Mouse (Mus musculus) liver, embryonic 11.5 days (tissue): ENCODE data around the gene Cyp4f17. TPM values are rescaled to one million over a fixed set of nuclear protein-coding genes. Genes with fewer than 3 reads are reported as not detected.

ENCODE experiments used
- ATAC-seq: fragments of 200-750 bp; cut with Nextera tagmentation; replicated peaks from 2 replicates; pipeline ENCODE4 v1.8.0; 2017; ENCODE audit warnings: moderate number of reproducible peaks, mild to moderate bottlenecking, moderate TSS enrichment, moderate library complexity; ENCODE audit not compliant: low FRiP score
- DNase-seq: peaks from one replicate; pipeline ENCODE4 v3.0.0-alpha.2; 2017; ENCODE audit warnings: low spot score
- H3K27ac ChIP-seq: fragments of 300-500 bp; sonication (generic); 2 replicates; pipeline ENCODE4 v1.5.1; 2014; ENCODE audit warnings: mild to moderate bottlenecking, low read depth, low read length, control low read depth
- H3K27me3 ChIP-seq: fragments of 300-500 bp; sonication (generic); replicated peaks from 2 replicates; pipeline ENCODE4 v1.6.1; 2014; ENCODE audit warnings: low read length, mixed read lengths; ENCODE audit not compliant: control insufficient read depth, insufficient read depth
- H3K36me3 ChIP-seq: fragments of 300-500 bp; sonication (generic); 2 replicates; pipeline ENCODE4 v1.6.1; 2014; ENCODE audit warnings: mild to moderate bottlenecking, low read length, moderate library complexity, mixed read lengths; ENCODE audit not compliant: control insufficient read depth, insufficient read depth
- H3K4me1 ChIP-seq: fragments of 300-500 bp; sonication (generic); replicated peaks from 2 replicates; pipeline ENCODE4 v1.6.1; 2014; ENCODE audit warnings: low read length, mixed read lengths; ENCODE audit not compliant: control insufficient read depth, insufficient read depth
- H3K4me2 ChIP-seq: fragments of 300-500 bp; sonication (generic); 2 replicates; pipeline ENCODE4 v1.6.1; 2014; ENCODE audit warnings: mild to moderate bottlenecking, control low read depth, moderate library complexity
- H3K4me3 ChIP-seq: fragments of 300-500 bp; sonication (generic); 2 replicates; pipeline ENCODE4 v1.5.1; 2014; ENCODE audit warnings: low read depth, low read length, control low read depth
- H3K9ac ChIP-seq: fragments of 300-500 bp; sonication (generic); 2 replicates; pipeline ENCODE4 v1.6.1; 2014; ENCODE audit warnings: low read depth, low read length, control low read depth
- H3K9me3 ChIP-seq: fragments of 300-500 bp; sonication (generic); 2 replicates; pipeline ENCODE4 v1.6.1; 2016; ENCODE audit warnings: low read length, inconsistent platforms, mixed read lengths; ENCODE audit not compliant: control insufficient read depth
- WGBS: fragments of 180-500 bp; shearing (Covaris S2); extraction: QIAGEN DNeasy Blood & Tissue Kit; methylation state at CpG from one replicate; pipeline ENCODE4 v1.1.7; 2014; 5-methylcytosine and 5-hydroxymethylcytosine counted together
- polyA plus RNA-seq: library from polyadenylated mRNA; unstranded; fragments of >200 nt; fragmentation: Nextera tagmentation; extraction: Ambion mirVana; gene quantifications from 2 replicates; pipeline ENCODE4 v1.2.1, GENCODE M21; 2014

The Cyp4f17 gene
- 1.5 and 2.2 TPM in 2 replicates for polyA plus RNA-seq

DNA sequence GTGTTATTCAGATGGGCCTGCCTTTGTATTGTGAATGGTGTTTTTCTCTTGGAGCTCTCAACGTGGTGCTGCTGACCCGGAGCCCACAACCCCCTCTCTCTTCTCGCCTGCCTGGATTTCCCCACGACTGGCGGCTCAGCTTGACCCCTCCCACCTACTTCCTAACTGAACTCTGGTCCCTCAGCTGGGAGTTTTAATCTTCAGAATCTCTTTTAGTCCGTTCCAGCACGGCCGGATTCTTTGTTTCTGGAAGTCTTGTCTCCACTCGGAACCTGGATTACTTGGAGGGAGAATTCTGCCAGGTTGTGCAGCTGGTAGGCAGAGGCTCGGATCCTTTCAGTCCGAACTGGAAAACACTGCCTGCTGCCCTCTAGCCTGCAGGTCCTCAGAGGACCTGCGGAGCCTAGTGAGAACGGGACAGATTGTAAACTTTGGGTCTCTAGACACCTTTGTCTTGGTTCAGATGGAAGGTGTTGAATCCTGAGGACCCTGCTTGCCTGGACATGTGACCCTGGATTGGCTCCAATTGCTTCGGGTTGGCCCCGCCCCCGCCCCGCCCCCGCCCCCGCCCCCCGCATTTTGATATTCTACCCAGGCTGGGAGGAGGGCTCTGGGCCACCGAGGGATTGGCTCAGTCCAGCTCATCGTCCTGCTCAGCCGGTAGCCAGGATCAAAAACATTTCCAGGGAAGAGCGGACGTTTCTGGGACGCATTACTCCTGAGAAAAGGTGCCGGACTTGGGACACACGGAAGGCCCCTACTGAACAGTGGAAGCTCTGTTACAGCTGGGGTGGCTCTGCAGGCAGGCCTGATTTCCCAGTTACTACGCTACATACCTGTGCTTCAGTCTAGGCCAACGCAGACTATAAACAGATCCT lies at the start of gene Cyp4f17:
Gene Cyp4f17, plus strand, starts transcription at position 200 of the 878 bp plus-strand sequence.
- Histone ChIP-seq H3K36me3 (no peaks in the 10 kb centered on the region), H3K4me2 (peak within 1 kb of the TSS; percentile 91), H3K27me3 (no peaks in the 10 kb centered on the region), H3K27ac (no peak within 1 kb of the TSS; the same call in 1 of the 2 replicates), H3K9me3 (no peaks in the 10 kb centered on the region), H3K4me3 (peak within 1 kb of the TSS; percentile 55), H3K9ac (peak within 1 kb of the TSS; percentile 27), H3K4me1 (no peaks in the 10 kb centered on the region; the same call in none of the 2 replicates)
- ATAC-seq (peak; percentile 76), DNase-seq (peak; percentile 75)
- 3% methylated on average over 30 of the region's 30 CpGs for WGBS

DNA sequence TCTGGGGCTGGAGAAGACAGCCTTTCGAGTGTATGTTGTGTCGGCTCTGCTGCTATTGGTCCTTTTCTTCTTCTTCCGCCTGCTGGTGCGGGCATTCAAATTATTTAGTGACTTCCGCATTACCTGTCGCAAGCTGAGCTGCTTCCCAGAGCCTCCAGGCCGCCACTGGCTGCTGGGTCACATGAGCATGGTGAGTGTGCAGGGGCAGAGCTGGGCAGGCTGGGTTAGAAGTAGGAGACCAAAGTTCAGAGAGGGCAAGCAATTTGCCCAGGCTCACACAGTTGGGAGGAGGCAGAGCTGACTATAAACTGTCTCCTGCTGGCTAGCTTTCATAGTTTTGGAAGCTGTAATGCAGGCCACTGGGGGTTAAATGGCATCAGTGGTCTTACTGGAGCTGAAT lies 37.4 kb upstream of the Cyp4f17 start:
- H3K9ac ChIP-seq = no peak overlapping the region
- no peak for ATAC-seq
- H3K4me2 ChIP-seq = no peak overlapping the region
- no peak for DNase-seq
- 58% methylated on average over 7 of the region's 7 CpGs for WGBS
- H3K27me3 ChIP-seq = peaks cover 4% of the 10 kb centered on the region
- no peak overlapping the region for H3K27ac ChIP-seq
- H3K4me1 ChIP-seq = no peaks in the 10 kb centered on the region
- H3K9me3 ChIP-seq = no peaks in the 10 kb centered on the region
- H3K36me3 ChIP-seq = no peaks in the 10 kb centered on the region
- no peak overlapping the region for H3K4me3 ChIP-seq

DNA sequence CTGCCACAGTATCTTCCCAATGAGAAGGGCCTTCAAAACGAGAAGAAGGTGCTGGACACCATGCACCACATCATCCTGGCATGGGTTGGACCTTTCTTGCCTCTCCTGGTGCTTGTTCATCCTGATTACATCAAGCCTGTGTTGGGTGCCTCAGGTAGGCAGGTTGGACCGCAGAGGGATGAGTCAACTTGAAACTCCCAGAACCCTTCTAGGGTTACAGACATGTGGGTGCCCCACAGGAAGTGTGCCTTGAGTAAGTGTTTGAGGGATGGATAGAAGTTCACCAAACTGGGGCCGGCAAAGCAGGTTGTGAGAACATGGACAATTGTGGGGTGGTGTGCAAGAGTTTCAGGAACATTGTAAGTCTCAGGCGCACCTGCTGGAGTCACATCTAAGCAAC lies 35.1 kb upstream of the Cyp4f17 start:
- Histone ChIP-seq H3K9me3 (no peaks in the 10 kb centered on the region), H3K27me3 (peaks cover 4% of the 10 kb centered on the region), H3K36me3 (no peaks in the 10 kb centered on the region), H3K4me3 (no peak overlapping the region), H3K9ac (no peak overlapping the region), H3K4me1 (no peaks in the 10 kb centered on the region), H3K27ac (no peak overlapping the region), H3K4me2 (no peak overlapping the region)
- ATAC-seq (no peak), DNase-seq (no peak)
- WGBS = 71% methylated on average over 4 of the region's 4 CpGs

DNA sequence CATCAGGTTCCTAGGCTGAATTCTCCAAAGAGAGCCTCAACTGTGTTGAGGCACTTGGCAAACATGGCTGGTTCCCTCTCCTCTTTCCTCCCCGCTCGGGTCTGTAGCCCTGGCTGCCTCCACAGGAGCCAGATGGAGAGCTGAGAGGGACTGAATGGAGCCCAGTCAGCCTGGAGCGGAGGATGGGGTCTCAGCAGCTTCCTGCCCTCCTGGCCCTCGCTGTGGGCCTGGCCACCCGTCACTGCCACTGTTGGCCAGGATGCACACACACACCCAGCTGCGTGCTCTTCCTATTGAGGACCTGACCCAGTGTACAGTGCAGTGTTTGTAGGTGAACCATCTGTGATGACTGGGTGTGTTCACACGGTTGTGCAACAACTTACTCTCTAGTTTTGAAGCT lies 33.7 kb upstream of the Cyp4f17 start:
- WGBS = 51% methylated on average over 7 of the region's 7 CpGs
- H3K36me3 ChIP-seq = no peaks in the 10 kb centered on the region
- no peak for ATAC-seq
- H3K9me3 ChIP-seq = no peaks in the 10 kb centered on the region
- no peak overlapping the region for H3K4me3 ChIP-seq
- no peak overlapping the region for H3K4me2 ChIP-seq
- peaks cover 4% of the 10 kb centered on the region for H3K27me3 ChIP-seq
- no peak overlapping the region for H3K27ac ChIP-seq
- no peak for DNase-seq
- no peaks in the 10 kb centered on the region for H3K4me1 ChIP-seq
- H3K9ac ChIP-seq = no peak overlapping the region

DNA sequence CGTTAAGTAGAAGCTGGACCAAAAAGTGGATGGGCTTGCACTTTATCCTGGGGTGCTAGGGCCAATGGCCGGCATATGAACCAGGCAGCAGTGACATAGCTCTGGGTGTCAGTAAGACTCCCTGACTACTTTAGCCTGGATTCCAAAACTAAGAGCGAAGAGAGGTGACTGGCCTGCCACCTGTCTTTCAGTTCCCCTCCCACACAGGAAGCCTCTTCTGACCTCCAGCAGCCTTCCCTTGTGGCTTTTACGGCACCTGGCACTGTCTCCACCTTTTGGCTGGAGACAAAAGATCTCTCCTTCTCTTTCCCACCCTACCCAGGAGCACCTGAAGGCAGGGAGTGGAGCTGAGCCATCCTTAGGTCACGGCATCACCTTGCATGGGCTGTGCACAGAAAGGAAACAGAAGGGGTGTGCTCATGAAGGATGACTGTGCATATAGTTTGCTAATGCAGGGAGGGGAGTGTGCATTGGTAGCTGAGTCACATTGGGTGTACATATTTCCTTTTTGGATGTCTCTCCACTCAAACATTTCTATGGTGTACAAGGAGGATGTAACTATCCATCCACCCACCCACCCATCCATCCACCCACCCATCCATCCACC lies 30.8 kb upstream of the Cyp4f17 start:
- 76% methylated on average over 5 of the region's 5 CpGs for WGBS
- no peaks in the 10 kb centered on the region for H3K36me3 ChIP-seq
- H3K27ac ChIP-seq = no peak overlapping the region

DNA sequence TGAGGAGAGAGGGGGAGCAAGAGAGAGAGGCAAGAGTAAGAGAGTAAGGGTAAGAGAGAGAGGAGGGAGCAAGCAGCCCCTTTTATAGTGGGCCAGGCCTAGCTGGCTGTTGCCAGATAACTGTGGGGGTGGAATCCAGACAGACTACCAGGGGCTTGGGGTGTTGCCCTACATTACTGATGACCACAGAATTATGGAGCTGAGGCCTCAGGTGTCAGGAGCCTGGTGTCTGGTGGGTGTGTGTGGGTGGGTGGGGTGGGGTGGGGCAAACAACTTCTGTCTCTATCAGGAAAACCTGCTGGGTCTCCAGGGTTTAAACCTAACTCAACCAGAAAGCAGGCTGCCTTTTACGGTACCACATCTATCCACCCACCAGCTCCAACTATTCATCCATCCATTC lies 28.6 kb upstream of the Cyp4f17 start:
- DNase-seq = no peak
- peak; percentile 45; the same call in 1 of the 2 replicates for ATAC-seq
- peaks cover 15% of the 10 kb centered on the region for H3K27me3 ChIP-seq
- 71% methylated on average over 1 of the region's 1 CpGs for WGBS
- peaks cover 2% of the 10 kb centered on the region; the same call in 1 of the 2 replicates for H3K4me1 ChIP-seq
- H3K4me3 ChIP-seq = no peak overlapping the region
- H3K4me2 ChIP-seq = no peak overlapping the region
- H3K9ac ChIP-seq = no peak overlapping the region
- no peaks in the 10 kb centered on the region for H3K9me3 ChIP-seq
- no peak overlapping the region for H3K27ac ChIP-seq
- no peaks in the 10 kb centered on the region for H3K36me3 ChIP-seq

More for the DNA sequence above, 30.8 kb upstream of the Cyp4f17 start:
- Histone ChIP-seq H3K4me1 (peaks cover 2% of the 10 kb centered on the region; the same call in 1 of the 2 replicates), H3K4me3 (no peak overlapping the region), H3K4me2 (no peak overlapping the region), H3K9me3 (no peaks in the 10 kb centered on the region), H3K27me3 (peaks cover 8% of the 10 kb centered on the region), H3K9ac (no peak overlapping the region)
- DNase-seq = no peak
- ATAC-seq = no peak

DNA sequence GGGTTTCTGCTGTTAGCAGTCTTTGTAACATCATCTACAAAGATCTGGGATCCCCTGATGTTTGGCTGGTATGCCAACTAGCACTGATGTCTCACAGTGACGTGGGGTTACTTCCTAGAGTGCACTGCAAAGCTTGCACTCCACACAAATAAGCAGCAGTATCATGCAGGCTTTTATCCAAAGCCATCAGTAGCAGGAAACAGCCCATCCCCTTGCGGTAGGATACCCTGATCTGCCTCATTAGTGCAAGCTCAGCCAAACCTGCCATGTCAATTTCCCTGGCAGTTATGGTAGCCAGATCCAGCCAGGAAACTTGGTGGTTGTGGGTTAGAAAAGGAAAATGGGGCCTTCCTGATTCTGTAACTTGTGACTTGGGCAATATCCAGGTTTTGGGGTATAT lies 27.1 kb upstream of the Cyp4f17 start:
- WGBS = 44% methylated on average over 2 of the region's 2 CpGs
- ATAC-seq (no peak), DNase-seq (no peak)
- H3K4me2 ChIP-seq = no peak overlapping the region
- no peaks in the 10 kb centered on the region for H3K36me3 ChIP-seq
- peaks cover 16% of the 10 kb centered on the region for H3K27me3 ChIP-seq
- no peak overlapping the region for H3K27ac ChIP-seq
- H3K9me3 ChIP-seq = no peaks in the 10 kb centered on the region
- H3K4me3 ChIP-seq = no peak overlapping the region
- peaks cover 2% of the 10 kb centered on the region; the same call in 1 of the 2 replicates for H3K4me1 ChIP-seq
- no peak overlapping the region for H3K9ac ChIP-seq

DNA sequence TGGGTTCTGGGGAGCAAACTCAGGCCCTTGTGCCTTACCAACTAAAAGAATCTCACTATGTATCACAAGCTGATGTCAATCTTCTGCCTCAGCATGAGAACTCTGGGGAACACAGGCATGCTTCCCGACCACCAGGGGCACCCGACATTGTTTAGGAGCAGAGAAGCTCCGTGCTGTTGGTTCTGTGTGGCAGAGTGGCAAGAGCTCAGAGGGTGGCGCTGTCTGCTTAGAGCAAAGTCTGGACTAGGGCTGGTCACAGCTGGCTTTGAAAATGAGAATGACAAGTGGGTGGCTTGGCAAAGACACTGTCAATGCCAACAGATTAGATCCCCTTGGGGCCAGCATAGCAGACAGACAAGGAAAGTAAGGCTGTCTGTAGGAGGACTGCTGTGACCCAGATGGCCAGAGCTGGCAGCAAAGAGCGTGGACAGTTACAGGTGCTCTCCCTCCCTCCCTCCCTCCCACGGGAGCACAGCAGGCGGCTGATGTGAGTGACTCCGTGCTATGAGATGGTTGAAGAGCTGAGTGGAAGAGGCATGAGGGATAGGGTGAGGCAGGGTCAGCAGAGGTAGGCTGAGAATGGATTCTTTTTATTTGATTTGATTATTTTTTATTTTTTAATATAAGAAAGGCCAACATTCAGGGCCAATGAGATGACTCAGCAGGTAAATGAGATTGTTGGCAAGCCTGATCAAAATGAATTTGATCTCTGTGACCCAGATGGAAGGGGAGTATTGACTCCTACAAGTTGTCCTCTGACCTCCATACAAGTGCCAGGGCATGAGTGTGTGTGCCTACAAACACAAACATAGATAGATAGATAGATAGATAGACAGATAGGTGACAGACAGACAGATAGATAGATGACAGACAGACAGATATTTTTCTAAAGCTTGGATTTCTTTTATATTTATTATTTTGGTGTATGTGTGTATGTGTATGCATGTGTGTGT lies 26.0 kb upstream of the Cyp4f17 start:
- Histone ChIP-seq H3K4me1 (peaks cover 2% of the 10 kb centered on the region; the same call in 1 of the 2 replicates), H3K4me3 (no peak overlapping the region), H3K4me2 (no peak overlapping the region), H3K27me3 (peaks cover 16% of the 10 kb centered on the region), H3K9me3 (no peaks in the 10 kb centered on the region), H3K27ac (no peak overlapping the region), H3K9ac (no peak overlapping the region), H3K36me3 (no peaks in the 10 kb centered on the region)
- WGBS = 12% methylated on average over 8 of the region's 8 CpGs
- DNase-seq = no peak
- no peak for ATAC-seq
